Mouse (Mus musculus): Measurements from ENCODE around the gene Trim80.

DNA sequence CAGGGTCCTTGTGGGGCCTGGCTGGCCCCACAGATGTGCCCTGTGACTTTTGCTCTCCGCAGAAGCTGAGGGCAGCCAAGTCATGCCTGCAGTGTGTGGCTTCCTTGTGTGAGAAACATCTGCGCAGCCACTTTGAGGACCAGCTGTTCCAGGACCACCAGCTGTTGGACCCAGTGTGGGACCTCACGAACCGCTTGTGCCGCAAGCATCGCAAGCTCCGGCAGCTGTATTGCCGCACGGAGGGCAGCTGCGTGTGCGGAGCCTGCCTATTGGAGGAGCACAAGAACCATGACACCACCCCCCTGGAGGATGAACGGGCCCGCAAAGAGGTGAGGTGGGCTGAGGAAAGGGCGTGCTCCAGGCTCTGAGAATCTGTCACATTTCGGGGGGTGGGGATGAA is 1.1 kb downstream of the Trim80 start:
- TF ChIP-seq ELF1 (IDR thresholded peaks at IDR 0.05; ENCODE audit: low read depth, low read length) = no peak
- TF ChIP-seq GATA1 (IDR thresholded peaks at IDR 0.05; ENCODE audit: low read depth, low read length) = no peak
- no peak for TF ChIP-seq CTCF (IDR thresholded peaks at IDR 0.05 in 2 of 3, conservative IDR thresholded peaks at IDR 0.05 in 1 of 3; ENCODE audit: control insufficient read depth in 1 of 3, insufficient read depth in 1 of 3, low read depth in 2 of 3, low read length in 3 of 3, poor library complexity in 1 of 3, severe bottlenecking in 1 of 3)
- TF ChIP-seq CHD2 (IDR thresholded peaks at IDR 0.05; ENCODE audit: low read length) = no peak
- no peak for TF ChIP-seq TAL1 (IDR thresholded peaks at IDR 0.05; ENCODE audit: low read length)
- no peak for TF ChIP-seq ZC3H11A (IDR thresholded peaks at IDR 0.05; ENCODE audit: low read depth, low read length)
- TF ChIP-seq POLR2A (IDR thresholded peaks at IDR 0.05; ENCODE audit: control insufficient read depth in 1 of 2, insufficient read depth in 1 of 2, low read depth in 1 of 2, low read length in 2 of 2, poor library complexity in 1 of 2) = no peak
- no peak for TF ChIP-seq ZNF384 (IDR thresholded peaks at IDR 0.05; ENCODE audit: low read depth, low read length)
- TF ChIP-seq RAD21 (IDR thresholded peaks at IDR 0.05; ENCODE audit: low read depth, low read length) = no peak
- TF ChIP-seq MXI1 (IDR thresholded peaks at IDR 0.05; ENCODE audit: low read depth, low read length) = no peak
- no peak for TF ChIP-seq SMC3 (IDR thresholded peaks at IDR 0.05; ENCODE audit: low read depth, low read length)
- TF ChIP-seq EP300 (IDR thresholded peaks at IDR 0.05; ENCODE audit: low read depth in 1 of 2, low read length in 2 of 2) = no peak
